Mouse (Mus musculus): ENCODE results near the gene Commd1.

The Commd1 gene

DNA sequence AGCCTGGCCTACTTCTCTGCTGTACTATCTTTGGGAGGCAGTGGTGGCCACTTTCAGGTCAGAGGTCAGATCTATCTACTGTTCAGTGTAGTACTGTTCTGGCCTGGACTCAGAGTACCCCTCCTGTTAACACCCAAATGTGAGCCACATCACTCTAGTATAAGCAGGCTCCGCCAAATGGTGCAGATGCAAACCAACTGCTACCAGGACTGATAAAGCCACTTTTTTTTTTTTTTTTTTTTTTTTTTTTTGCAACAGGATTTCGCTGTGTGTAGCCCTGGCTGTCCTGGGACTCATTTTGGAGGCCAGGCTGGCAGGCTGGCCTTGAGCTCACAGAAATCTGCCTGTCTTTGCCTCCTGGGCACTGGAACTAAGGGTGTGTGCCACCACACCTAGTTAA, 43.2 kb downstream of the Commd1 start:
- DNase-seq (ENCODE audit: low spot score): no peak

GRCm38 (mm10) chr11:22937716-22938316, 44.4 kb downstream of the Commd1 start:
- DNase-seq (ENCODE audit: low spot score): no peak

DNA sequence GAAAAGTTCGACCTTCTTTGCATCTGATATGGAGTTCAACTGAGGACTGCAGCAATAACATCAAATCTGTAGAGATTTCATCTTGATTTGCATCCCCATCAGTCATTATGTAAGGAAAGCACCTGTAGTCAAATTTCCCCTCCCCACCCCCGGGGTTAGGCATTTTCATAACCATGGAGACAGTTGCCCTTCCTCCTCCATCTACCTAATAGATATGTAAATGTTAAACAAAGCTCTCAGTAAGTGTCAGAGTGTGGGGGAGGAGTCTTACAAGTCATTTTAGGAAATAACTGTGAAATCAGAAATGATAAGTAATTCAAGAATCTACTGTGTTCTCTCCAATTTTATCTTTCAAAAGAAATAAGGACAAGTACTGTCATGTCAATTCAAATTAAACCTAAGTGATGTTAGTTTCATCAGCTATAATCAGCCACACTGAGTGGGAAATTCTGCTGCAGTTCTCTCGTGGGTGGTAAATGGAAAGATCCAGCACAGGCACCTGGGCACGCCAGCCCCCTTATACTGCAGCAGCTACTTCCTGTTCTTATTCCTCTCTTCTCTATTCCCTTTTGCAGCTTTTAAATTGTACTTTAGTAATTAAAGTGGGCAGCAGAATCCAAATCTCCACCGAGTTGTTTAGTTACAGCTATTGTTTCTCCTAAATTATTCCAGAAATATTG, 45.6 kb downstream of the Commd1 start:
- no peak for DNase-seq (ENCODE audit: low spot score)

GRCm38 (mm10) chr11:22932167-22932566, 50.0 kb downstream of the Commd1 start:
- DNase-seq (ENCODE audit: low spot score): no peak

- DNase-seq (ENCODE audit: low spot score): no peak
Observed at GRCm38 (mm10) chr11:22931320-22931905, 50.8 kb downstream of the Commd1 start.

- no peak for DNase-seq (ENCODE audit: low spot score)
Observed at GRCm38 (mm10) chr11:22930129-22930528, 52.1 kb downstream of the Commd1 start.

GRCm38 (mm10) chr11:22928586-22929169, 53.5 kb downstream of the Commd1 start:
- DNase-seq (ENCODE audit: low spot score): no peak

DNA sequence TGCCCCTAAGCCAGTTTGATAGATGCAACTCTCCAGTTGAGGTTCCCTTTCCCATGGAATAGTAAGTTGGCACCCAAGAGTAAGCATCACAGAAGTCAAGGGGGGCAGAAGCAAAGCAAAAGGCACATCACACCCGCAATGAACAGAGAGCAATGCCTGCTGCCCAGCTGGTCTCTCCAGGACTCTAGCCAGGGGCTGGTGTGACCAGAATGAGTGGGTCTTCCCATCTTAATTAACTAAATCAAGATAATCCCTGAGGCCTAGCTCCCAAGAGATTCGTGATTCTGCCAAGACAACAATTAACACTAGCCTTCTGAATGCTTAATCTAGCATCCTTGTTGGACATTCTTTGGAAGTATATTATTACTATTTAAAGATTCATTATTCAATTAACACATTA, 58.6 kb downstream of the Commd1 start:
- DNase-seq (ENCODE audit: low spot score): no peak

DNA sequence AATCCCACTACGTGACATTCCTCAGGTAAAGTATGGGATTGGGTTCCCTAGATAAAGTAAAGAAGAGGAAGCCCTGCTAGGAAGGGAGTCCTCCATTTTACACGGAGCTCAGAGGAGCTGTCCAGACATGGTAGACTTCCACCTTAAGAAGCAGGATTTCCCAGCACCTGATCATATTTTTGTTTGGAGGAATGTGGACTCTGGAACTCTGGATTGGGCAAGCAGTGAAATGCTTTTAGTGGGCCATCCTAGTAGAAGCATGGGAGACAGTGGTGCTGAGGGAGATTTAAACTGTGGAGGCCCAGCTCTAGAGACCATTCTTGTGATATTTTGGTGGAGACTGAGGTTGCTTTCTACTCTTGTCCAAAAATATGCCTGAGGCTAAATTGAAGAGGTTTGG, 59.6 kb downstream of the Commd1 start:
- no peak for DNase-seq (ENCODE audit: low spot score)

DNA sequence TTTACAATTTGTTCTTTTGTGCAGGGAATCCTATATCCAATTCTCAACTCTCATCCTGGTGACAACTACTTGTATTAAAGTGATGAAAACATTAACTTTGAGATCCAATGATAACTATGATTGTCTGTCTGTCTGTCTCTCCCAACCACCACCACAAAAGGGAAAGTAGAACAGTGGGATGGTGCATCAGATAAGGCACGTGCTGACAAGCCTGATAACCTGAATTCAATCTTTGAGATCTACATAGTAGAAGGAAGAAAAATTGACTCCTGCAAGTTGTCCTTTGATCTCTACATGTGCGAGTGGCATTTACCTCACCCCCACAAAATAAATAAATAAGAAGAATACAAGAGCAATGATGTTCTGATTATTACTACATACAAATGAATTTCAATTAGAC, 62.8 kb downstream of the Commd1 start:
- no peak for DNase-seq (ENCODE audit: low spot score)

DNA sequence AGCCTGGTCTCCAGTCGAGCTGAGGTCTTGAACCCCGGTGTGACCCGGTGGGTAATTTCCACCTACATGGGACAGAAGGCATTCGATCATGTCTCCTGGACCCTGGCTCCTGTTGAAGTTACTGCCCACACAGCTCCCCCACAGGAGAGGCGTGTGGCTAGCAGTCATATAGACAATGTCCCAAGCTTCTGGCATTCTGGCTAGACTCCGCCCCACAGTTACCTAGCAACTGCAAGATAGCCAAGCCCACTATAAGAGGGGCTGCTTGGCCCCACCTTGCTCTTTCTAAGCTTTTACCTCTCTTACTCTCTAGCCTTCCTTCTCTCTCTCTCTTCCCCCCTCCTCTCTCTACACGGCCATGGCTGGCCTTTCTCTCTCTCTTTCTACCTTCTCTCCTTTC, 64.4 kb downstream of the Commd1 start:
- no peak for DNase-seq (ENCODE audit: low spot score)

GRCm38 (mm10) chr11:22913744-22914143, 68.4 kb downstream of the Commd1 start:
- DNase-seq (ENCODE audit: low spot score): peak; percentile 4

- DNase-seq (ENCODE audit: low spot score): no peak
Observed at GRCm38 (mm10) chr11:22911831-22912230, 70.4 kb downstream of the Commd1 start.

DNA sequence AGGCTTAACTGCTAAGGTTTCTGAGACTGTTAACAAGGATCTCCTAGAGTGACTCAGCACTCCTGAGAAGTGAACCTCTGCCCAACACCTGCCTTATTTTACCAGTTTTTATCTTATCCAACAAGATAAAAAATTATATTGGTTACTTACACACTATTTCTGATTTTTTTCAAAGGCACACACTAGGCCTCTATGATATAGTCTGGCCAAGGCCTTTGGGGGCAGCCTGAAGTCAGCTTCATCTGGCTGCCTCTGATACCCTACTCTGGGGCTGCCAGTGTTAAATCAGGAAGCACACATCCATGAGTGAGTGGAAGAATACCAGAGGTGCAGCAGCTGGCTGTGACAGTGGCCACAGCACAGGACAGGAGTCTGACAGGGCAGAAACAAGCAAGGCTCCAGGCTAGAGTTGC, 75.7 kb downstream of the Commd1 start:
- no peak for DNase-seq (ENCODE audit: low spot score)

DNA sequence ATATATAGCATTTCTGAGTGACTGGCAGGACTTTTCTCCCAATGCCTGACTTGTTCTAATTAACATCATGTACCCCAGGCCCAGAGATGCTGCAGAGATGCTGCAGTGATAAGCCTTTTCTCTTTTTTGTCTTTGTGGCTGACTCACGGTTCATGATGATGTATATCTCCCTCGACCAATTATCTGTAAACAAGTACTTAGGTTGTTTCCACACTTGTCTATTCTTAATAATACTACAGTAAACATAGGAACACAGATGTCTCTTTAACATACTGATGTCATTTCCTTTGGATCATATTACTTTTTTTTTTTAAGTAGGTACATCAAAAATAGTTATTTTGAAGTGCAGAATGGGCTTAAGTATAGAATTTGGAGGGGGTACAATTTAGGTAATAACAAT, 79.3 kb downstream of the Commd1 start:
- DNase-seq (ENCODE audit: low spot score): no peak

GRCm38 (mm10) chr11:22900041-22900440, 82.1 kb downstream of the Commd1 start:
- no peak for DNase-seq (ENCODE audit: low spot score)

GRCm38 (mm10) chr11:22897642-22898041, 84.5 kb downstream of the Commd1 start:
- DNase-seq (ENCODE audit: low spot score): no peak

GRCm38 (mm10) chr11:22897127-22897526, 85.1 kb downstream of the Commd1 start:
- DNase-seq (ENCODE audit: low spot score): no peak

DNA sequence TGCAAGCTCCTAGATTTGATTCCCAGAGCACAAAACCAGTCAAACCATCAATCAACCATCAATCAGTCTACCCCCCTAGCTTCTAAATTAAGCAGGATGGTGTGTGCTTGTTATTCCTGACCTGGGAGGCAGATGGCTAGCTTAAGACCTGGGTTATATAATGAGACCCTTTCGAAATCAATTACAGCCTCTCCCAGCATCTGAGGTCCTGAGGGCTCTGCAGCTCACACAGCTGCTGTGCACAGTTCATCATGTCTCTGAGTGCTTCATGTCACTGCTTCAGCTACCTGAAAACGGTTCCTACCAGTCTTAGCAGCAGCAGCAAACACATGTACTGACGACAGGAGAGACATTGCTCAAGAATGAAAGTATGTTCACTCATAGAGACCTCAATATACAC, 89.1 kb downstream of the Commd1 start:
- DNase-seq (ENCODE audit: low spot score): no peak

DNA sequence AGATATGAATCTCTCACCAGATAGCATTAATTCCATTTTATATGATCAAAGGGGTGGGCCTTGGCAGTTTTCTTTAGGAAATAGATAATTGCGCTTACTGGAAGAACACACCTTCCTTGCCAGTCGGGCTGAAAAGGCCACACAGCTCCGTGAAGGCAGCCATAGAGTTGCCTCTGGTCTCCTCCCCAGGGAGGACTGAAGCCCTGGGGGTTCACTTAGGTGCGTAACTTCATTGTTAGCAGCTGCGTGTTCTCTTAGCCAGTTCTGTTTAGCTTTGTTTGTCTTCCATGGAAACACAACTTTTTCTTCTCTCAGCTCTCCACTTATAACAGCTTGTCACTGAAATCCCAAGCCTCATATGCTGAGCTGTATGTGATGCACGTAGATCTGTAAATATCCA, 89.7 kb downstream of the Commd1 start:
- no peak for DNase-seq (ENCODE audit: low spot score)

- no peak for DNase-seq (ENCODE audit: low spot score)
Observed at GRCm38 (mm10) chr11:22891876-22892275, 90.3 kb downstream of the Commd1 start.

GRCm38 (mm10) chr11:22891242-22891641, 90.9 kb downstream of the Commd1 start:
- no peak for DNase-seq (ENCODE audit: low spot score)

DNA sequence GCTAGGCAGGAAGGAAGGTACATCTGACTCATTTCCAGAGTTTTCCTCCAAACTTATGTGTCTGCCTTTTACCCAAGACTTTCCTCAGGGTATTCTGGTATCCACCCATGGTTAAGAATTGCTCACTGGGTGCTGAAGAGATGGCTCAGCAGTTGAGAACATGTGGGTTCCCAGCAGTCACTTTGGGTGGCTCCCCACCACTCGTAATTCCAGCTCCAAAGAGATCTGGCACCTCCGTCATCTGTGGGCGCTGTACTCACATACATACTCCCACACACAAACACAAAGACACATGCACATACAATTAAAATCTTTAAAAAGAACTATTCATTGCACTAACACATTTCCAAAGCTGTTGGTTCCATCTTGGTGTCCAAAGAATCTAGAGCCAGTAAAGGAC, 93.0 kb downstream of the Commd1 start:
- DNase-seq (ENCODE audit: low spot score): no peak
